Mouse (Mus musculus): ENCODE measurements around the gene Adgrf5. TPM values are rescaled to one million over a fixed set of nuclear protein-coding genes. Genes with fewer than 3 reads are reported as not detected.
"Not testable (repeated sequence)": the region's sequence is repeated elsewhere in the genome, so short reads cannot be mapped to it uniquely, and the experiment has no call there.

Gene Adgrf5
- polyA plus RNA-seq, 1 experiment: 19.0 TPM

DNA sequence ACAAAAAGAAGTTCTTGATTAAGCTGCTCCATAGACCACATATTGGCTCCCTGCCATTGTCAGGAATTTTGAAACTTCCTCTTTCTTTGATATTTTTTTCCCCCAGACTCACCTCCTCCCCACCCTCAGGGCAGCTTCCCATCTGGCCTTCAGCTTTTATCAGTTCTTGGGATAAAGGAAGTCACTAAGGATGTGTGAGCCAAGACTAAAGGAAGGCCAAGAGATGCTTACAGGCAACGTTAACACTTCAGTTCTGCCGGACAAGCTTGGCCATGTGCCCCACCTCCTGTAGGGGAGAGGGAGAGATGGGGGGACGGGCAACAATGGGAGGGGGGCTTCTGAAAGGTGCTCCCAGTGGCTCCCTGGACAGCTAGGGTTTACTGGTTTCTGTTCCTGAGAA lies 109.8 kb downstream of the Adgrf5 start:
- H3K27me3 ChIP-seq (ENCODE audit: control insufficient read depth, insufficient read depth, low read length): no peaks in the 10 kb centered on the region
- DNase-seq: no peak
- no peak overlapping the region for H3K27ac ChIP-seq (ENCODE audit: insufficient read depth, low read length)
- TF ChIP-seq CTCF (IDR thresholded peaks at IDR 0.05; ENCODE audit: borderline replicate concordance, insufficient read depth, low read depth, low read length): no peak
- TF ChIP-seq POLR2A (IDR thresholded peaks at IDR 0.05; ENCODE audit: borderline replicate concordance, insufficient read depth, low read length): no peak
- H3K4me1 ChIP-seq (ENCODE audit: control insufficient read depth, insufficient read depth, low read length): no peaks in the 10 kb centered on the region
- H3K4me3 ChIP-seq (replicated peaks; ENCODE audit: insufficient read depth, low read depth, low read length): no peak overlapping the region
- whole genome bisulfite sequencing: 13% methylated on average over 3 of the region's 3 CpGs

DNA sequence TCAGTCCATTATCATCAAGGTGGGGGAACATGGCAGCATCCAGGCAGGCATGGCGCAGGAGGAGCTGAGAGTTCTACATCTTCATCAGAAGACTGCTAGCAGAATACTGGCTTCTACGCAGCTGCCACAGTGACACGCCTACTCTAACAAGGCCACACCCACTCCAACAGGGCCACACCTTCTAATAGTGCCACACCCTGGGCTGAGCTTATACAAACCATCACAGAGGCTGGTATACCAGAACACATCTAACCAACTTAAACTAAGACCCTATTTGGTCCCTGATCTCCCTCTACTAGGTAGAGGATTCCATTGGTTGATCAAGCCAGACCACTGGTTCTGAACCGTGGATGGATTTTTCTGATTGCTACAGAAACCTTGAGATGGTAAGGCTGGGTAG lies 112.3 kb downstream of the Adgrf5 start:
- Histone ChIP-seq H3K27me3 (ENCODE audit: control insufficient read depth, insufficient read depth, low read length) (no peaks in the 10 kb centered on the region), H3K4me1 (ENCODE audit: control insufficient read depth, insufficient read depth, low read length) (no peaks in the 10 kb centered on the region), H3K27ac (ENCODE audit: insufficient read depth, low read length) (no peak overlapping the region), H3K4me3 (replicated peaks; ENCODE audit: insufficient read depth, low read depth, low read length) (no peak overlapping the region)
- TF ChIP-seq POLR2A (IDR thresholded peaks at IDR 0.05; ENCODE audit: borderline replicate concordance, insufficient read depth, low read length) (no peak), CTCF (IDR thresholded peaks at IDR 0.05; ENCODE audit: borderline replicate concordance, insufficient read depth, low read depth, low read length) (no peak)
- 94% methylated on average over 4 of the region's 4 CpGs for WGBS
- no peak for DNase-seq

DNA sequence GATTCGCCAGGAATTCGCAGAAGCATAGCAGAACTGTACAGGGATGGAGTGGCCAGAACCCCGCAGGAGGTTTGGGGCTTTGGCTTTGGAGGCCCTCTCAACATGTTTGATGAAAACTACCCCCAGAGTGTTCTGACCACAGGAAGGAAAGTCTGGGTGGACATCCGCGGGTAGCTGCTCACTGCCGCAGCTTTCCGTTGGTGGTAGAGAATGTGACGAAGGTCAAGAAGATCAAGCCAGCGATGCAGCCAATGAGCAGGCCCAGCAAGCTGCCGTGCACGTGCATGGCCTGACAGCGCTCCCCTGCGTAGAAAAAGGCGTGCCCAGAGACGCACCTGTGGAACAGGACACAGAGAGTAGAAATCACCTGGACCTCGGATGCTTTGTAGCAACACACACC lies 114.5 kb downstream of the Adgrf5 start:
- no peak for DNase-seq
- 78% methylated on average over 16 of the region's 16 CpGs for WGBS
- no peak overlapping the region for H3K27ac ChIP-seq (ENCODE audit: insufficient read depth, low read length)
- no peak for TF ChIP-seq CTCF (IDR thresholded peaks at IDR 0.05; ENCODE audit: borderline replicate concordance, insufficient read depth, low read depth, low read length)
- TF ChIP-seq POLR2A (IDR thresholded peaks at IDR 0.05; ENCODE audit: borderline replicate concordance, insufficient read depth, low read length): no peak
- H3K4me3 ChIP-seq (replicated peaks; ENCODE audit: insufficient read depth, low read depth, low read length): no peak overlapping the region
- H3K27me3 ChIP-seq (ENCODE audit: control insufficient read depth, insufficient read depth, low read length): no peaks in the 10 kb centered on the region
- H3K4me1 ChIP-seq (ENCODE audit: control insufficient read depth, insufficient read depth, low read length): no peaks in the 10 kb centered on the region

DNA sequence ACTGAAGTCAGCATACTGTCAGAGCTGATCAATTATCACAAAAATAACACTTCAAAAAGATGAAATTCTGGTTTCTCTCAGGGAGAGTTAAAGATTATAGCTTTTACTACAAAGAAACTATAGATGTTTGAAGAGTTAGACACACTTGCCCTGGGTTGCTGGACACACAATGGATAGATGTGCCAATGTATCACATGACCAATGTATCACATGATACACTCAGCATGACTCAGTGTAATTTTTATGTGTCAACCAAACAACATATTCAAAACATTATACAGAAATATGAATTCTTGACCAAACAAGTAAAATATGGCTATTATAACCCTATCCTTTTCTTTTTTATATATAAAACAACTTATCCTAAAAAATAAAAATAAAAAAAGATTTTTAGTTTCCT lies 117.4 kb downstream of the Adgrf5 start:
- no peak overlapping the region for H3K27ac ChIP-seq (ENCODE audit: insufficient read depth, low read length)

DNA sequence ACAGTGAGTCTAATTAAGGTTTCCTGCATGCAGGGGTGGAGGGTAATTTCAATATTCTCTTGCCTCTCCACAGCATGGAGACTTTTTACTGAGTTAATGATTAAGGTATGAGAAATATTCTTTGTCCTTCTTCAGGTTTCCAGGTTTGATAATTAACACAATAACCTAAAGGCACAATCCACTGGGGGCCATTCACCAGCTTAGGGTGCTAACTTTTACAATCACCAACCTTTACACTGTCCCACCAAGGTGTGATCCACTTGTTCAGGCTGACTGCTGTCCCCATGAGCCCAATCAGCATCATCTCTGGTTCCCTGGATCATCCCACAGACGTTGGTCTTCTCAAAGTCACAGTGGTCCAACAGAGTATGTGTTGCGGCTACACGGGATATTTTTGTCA lies 125.7 kb downstream of the Adgrf5 start:
- Histone ChIP-seq H3K4me3 (replicated peaks; ENCODE audit: insufficient read depth, low read depth, low read length) (no peak overlapping the region), H3K27me3 (ENCODE audit: control insufficient read depth, insufficient read depth, low read length) (no peaks in the 10 kb centered on the region), H3K4me1 (ENCODE audit: control insufficient read depth, insufficient read depth, low read length) (no peaks in the 10 kb centered on the region), H3K27ac (ENCODE audit: insufficient read depth, low read length) (no peak overlapping the region)
- no peak for DNase-seq
- WGBS: 85% methylated on average over 3 of the region's 3 CpGs
- TF ChIP-seq CTCF (IDR thresholded peaks at IDR 0.05; ENCODE audit: borderline replicate concordance, insufficient read depth, low read depth, low read length): no peak
- TF ChIP-seq POLR2A (IDR thresholded peaks at IDR 0.05; ENCODE audit: borderline replicate concordance, insufficient read depth, low read length): no peak

More for the DNA sequence above, 117.4 kb downstream of the Adgrf5 start:
- H3K27me3 ChIP-seq (ENCODE audit: control insufficient read depth, insufficient read depth, low read length): no peaks in the 10 kb centered on the region
- no peak for DNase-seq
- no peaks in the 10 kb centered on the region for H3K4me1 ChIP-seq (ENCODE audit: control insufficient read depth, insufficient read depth, low read length)
- no peak for TF ChIP-seq POLR2A (IDR thresholded peaks at IDR 0.05; ENCODE audit: borderline replicate concordance, insufficient read depth, low read length)
- no peak for TF ChIP-seq CTCF (IDR thresholded peaks at IDR 0.05; ENCODE audit: borderline replicate concordance, insufficient read depth, low read depth, low read length)
- H3K4me3 ChIP-seq (replicated peaks; ENCODE audit: insufficient read depth, low read depth, low read length): no peak overlapping the region

DNA sequence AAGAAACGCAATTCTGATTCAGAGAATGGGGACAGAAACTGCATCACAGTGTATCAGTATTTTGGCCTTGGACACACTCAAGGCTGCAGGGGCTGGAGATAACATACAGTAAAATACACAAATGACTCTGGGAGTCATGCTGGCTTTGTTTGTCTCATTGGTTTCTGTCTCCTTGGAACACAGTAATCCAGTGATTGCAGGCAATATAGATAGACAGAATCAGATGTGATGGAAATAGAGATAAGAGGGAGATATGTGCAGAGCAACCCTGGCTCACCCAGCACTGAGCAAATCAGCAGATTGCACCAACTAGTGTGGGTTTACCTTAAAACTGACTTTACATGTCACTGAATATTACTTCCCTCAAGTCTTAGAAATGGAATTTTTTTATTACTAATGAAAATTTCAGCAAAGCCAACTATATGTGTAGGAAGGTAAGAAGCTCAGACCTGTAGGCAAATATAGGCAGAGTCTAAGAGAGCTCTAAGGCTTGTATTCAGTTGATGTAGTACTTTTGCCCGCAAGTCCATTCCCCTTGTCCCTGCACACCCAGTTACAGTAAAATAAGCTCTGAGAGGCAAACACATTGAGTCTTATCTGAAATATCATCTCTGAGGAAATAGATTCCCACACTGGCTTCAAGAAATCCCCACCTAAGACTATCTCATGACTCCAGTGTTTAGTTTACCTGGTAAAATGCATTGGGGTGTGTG lies 128.3 kb downstream of the Adgrf5 start:
- no peak for TF ChIP-seq POLR2A (IDR thresholded peaks at IDR 0.05; ENCODE audit: borderline replicate concordance, insufficient read depth, low read length)
- TF ChIP-seq CTCF (IDR thresholded peaks at IDR 0.05; ENCODE audit: borderline replicate concordance, insufficient read depth, low read depth, low read length): no peak
- Histone ChIP-seq H3K27ac (ENCODE audit: insufficient read depth, low read length) (no peak overlapping the region), H3K4me3 (replicated peaks; ENCODE audit: insufficient read depth, low read depth, low read length) (no peak overlapping the region), H3K27me3 (ENCODE audit: control insufficient read depth, insufficient read depth, low read length) (no peaks in the 10 kb centered on the region), H3K4me1 (ENCODE audit: control insufficient read depth, insufficient read depth, low read length) (no peaks in the 10 kb centered on the region)
- no peak for DNase-seq
- WGBS: 97% methylated on average over 2 of the region's 2 CpGs

DNA sequence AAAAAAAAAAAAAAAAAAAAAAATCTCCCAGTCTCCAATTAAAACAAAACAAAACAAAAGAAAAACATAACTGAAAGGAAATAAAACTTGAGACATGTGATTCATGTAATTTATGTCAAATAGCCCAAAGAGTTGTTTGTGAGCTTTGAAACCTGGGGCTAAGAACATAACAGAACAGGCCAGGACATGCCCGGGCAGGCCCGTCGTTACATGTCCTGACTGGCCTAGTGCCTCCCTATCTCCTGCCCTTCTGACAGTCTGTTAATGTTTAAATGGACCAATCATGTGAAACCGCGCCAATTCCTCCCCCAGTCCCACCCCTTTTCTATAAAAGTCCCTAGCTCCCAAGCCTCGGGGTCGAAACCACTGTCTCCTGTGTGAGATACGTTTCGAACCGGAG lies 130.1 kb downstream of the Adgrf5 start:
- not testable (repeated sequence) for H3K27ac ChIP-seq (ENCODE audit: insufficient read depth, low read length); H3K4me3 ChIP-seq (replicated peaks; ENCODE audit: insufficient read depth, low read depth, low read length); H3K4me1 ChIP-seq (ENCODE audit: control insufficient read depth, insufficient read depth, low read length); DNase-seq; H3K27me3 ChIP-seq (ENCODE audit: control insufficient read depth, insufficient read depth, low read length)
- WGBS: 93% methylated on average over 10 of the region's 10 CpGs

DNA sequence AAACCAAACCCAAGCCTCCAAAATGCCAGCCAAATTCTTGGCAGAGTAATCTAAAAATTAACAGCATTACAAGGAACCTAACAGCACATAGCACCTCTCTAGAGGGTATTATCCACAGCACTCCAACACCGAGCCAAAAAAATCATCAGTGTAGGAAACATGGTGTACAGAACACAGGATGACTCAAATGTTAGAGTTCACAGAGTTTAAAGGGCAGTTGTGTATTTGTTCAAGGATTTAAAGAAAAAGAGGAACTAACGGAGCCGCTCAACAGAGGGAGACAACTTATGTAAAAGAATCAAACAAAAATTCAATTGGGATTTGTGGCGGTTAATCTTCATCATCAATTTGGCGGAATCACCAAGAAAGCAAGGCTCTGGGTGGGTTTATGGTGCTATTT lies 135.3 kb downstream of the Adgrf5 start:
- no peaks in the 10 kb centered on the region for H3K4me1 ChIP-seq (ENCODE audit: control insufficient read depth, insufficient read depth, low read length)
- TF ChIP-seq POLR2A (IDR thresholded peaks at IDR 0.05; ENCODE audit: borderline replicate concordance, insufficient read depth, low read length) (no peak), CTCF (IDR thresholded peaks at IDR 0.05; ENCODE audit: borderline replicate concordance, insufficient read depth, low read depth, low read length) (no peak)
- 94% methylated on average over 5 of the region's 5 CpGs for WGBS
- no peak for DNase-seq
- H3K27ac ChIP-seq (ENCODE audit: insufficient read depth, low read length): no peak overlapping the region
- no peaks in the 10 kb centered on the region for H3K27me3 ChIP-seq (ENCODE audit: control insufficient read depth, insufficient read depth, low read length)
- H3K4me3 ChIP-seq (replicated peaks; ENCODE audit: insufficient read depth, low read depth, low read length): no peak overlapping the region

All from cerebellum, adult 2 months (tissue).